Mouse (Mus musculus) neural tube, embryonic 15.5 days (tissue): ENCODE results near the gene Spred2. TPM values are rescaled to one million over a fixed set of nuclear protein-coding genes. Genes with fewer than 3 reads are reported as not detected.
A peak's percentile ranks its signal among the peaks of the same experiment; 100 is the strongest.
"Not testable (repeated sequence)": the region's sequence is repeated elsewhere in the genome, so short reads cannot be mapped to it uniquely, and the experiment has no call there.

Experiments
- ATAC-seq: fragments of 200-750 bp; cut with Nextera tagmentation; 2 replicates; pipeline ENCODE4 v1.8.0; 2017; ENCODE audit warnings: mild to moderate bottlenecking, moderate TSS enrichment, moderate library complexity; ENCODE audit not compliant: low FRiP score
- H3K27ac ChIP-seq: fragments of 300-500 bp; sonication (generic); replicated peaks from 2 replicates; pipeline ENCODE4 v1.5.1; 2015; ENCODE audit warnings: mild to moderate bottlenecking, inconsistent platforms
- H3K27me3 ChIP-seq: fragments of 300-500 bp; sonication (generic); replicated peaks from 2 replicates; pipeline ENCODE4 v1.6.1; 2015; ENCODE audit warnings: inconsistent platforms
- H3K36me3 ChIP-seq: fragments of 300-500 bp; sonication (generic); 2 replicates; pipeline ENCODE4 v1.6.1; 2015; ENCODE audit warnings: inconsistent platforms
- H3K4me1 ChIP-seq: fragments of 300-500 bp; sonication (generic); 2 replicates; pipeline ENCODE4 v1.6.1; 2015; ENCODE audit warnings: inconsistent platforms
- H3K4me2 ChIP-seq: fragments of 300-500 bp; sonication (generic); 2 replicates; pipeline ENCODE4 v1.6.1; 2015; ENCODE audit warnings: inconsistent platforms, mild to moderate bottlenecking, moderate library complexity
- H3K4me3 ChIP-seq: fragments of 300-500 bp; sonication (generic); replicated peaks from 2 replicates; pipeline ENCODE4 v1.5.1; 2015; ENCODE audit warnings: mild to moderate bottlenecking, inconsistent platforms
- H3K9ac ChIP-seq: fragments of 300-500 bp; sonication (generic); replicated peaks from 2 replicates; pipeline ENCODE4 v1.6.1; 2015; ENCODE audit warnings: mild to moderate bottlenecking, inconsistent platforms
- H3K9me3 ChIP-seq: fragments of 300-500 bp; sonication (generic); replicated peaks from 2 replicates; pipeline ENCODE4 v1.6.1; 2016; ENCODE audit warnings: inconsistent platforms
- WGBS: fragments of 180-500 bp; shearing (Covaris S2); methylation state at CpG from one replicate; pipeline ENCODE4 v1.1.7; 2015; ENCODE audit warnings: mixed read lengths; 5-methylcytosine and 5-hydroxymethylcytosine counted together
- polyA plus RNA-seq: library from polyadenylated mRNA; unstranded; fragments of >200 nt; fragmentation: Nextera tagmentation; extraction: Ambion mirVana; gene quantifications from 2 replicates; pipeline ENCODE4 v1.2.1, GENCODE M21; 2015

Spred2 gene
- polyA plus RNA-seq, 1 experiment from 2014 or later: 7.2 TPM

DNA sequence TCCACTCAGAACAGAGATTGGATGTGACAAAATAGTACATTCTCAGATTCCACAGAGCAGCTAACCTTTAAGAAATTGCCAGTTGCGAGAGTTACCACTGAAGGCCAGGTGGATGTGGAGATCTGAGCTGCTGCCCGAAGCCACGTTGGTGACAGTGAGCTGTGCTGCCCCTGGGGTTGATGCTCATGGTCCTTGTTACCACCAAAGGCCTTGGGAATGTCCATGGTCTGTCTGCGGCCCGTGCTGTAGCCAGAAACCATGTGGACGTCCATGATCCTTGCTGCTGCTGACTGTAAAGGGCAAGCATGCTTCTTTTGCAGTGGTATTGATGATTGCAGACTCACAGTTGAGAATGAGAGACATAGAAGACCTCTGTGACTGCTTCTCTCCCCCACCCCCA is 104.2 kb downstream of the Spred2 start:
- Histone ChIP-seq H3K4me2 (no peak overlapping the region), H3K4me3 (no peak overlapping the region), H3K27ac (no peak overlapping the region), H3K4me1 (no peaks in the 10 kb centered on the region), H3K36me3 (peaks cover 9% of the 10 kb centered on the region; the same call in 1 of the 2 replicates), H3K9me3 (no peaks in the 10 kb centered on the region), H3K27me3 (no peaks in the 10 kb centered on the region), H3K9ac (no peak overlapping the region)
- 91% methylated on average over 6 of the region's 6 CpGs for WGBS
- no peak for ATAC-seq

DNA sequence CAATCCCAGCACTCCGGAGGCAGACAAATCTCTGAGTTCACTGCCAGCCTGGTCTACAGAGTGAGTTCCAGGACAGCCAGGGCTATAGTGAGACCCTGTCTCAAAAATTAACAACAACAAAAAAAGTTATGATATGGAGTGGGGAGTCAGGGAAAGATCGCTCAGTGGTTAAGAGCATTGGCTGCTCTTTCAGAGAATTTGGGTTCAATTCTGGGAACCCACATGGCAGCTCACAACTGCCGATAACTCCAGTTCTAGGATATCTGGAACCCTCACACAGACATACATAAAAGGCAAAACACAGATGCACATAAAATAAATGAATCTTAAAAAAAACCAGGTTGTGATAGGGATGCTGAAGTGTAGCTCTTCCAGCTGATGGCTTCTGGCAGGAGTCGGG is 104.8 kb downstream of the Spred2 start:
- Histone ChIP-seq H3K36me3 (peaks cover 8% of the 10 kb centered on the region; the same call in 1 of the 2 replicates), H3K27me3 (no peaks in the 10 kb centered on the region), H3K9me3 (no peaks in the 10 kb centered on the region), H3K4me3 (no peak overlapping the region), H3K4me2 (no peak overlapping the region), H3K9ac (no peak overlapping the region), H3K4me1 (no peaks in the 10 kb centered on the region), H3K27ac (no peak overlapping the region)
- no peak for ATAC-seq
- WGBS: 96% methylated on average over 4 of the region's 4 CpGs

DNA sequence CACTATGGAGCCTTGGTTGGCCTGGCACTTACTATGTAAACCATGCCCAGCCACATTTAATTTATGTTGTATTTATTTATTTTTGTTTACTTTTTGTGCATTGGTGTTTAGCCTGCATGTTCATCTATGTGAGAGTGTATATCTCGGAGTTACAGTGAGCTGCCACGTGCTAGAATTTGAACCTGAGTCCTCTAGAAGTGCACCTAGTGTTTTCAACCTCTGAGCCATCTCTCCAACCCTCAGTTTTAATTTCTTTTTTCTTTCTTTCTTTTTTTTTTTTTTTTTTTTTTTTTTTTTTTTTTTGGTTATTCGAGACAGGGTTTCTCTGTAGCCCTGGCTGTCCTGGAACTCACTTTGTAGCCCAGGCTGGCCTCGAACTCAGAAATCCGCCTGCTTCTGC is 106.8 kb downstream of the Spred2 start:
- H3K27me3 ChIP-seq, H3K27ac ChIP-seq, H3K9me3 ChIP-seq, ATAC-seq, H3K4me3 ChIP-seq, H3K9ac ChIP-seq, H3K4me1 ChIP-seq, H3K4me2 ChIP-seq, H3K36me3 ChIP-seq: not testable (repeated sequence)
- 94% methylated on average over 5 of the region's 5 CpGs for WGBS

- Histone ChIP-seq H3K36me3 (no peaks in the 10 kb centered on the region; the same call in 1 of the 2 replicates), H3K4me3 (no peak overlapping the region), H3K27me3 (no peaks in the 10 kb centered on the region), H3K9ac (no peak overlapping the region), H3K27ac (no peak overlapping the region), H3K4me2 (no peak overlapping the region), H3K9me3 (no peaks in the 10 kb centered on the region), H3K4me1 (peaks cover 6% of the 10 kb centered on the region; the same call in 1 of the 2 replicates)
- ATAC-seq: no peak
- 49% methylated on average over 8 of the region's 8 CpGs for WGBS
Observed at GRCm38 (mm10) chr11:20031536-20031935, 107.4 kb downstream of the Spred2 start.

GRCm38 (mm10) chr11:20033541-20034160 is 109.5 kb downstream of the Spred2 start:
- Histone ChIP-seq H3K9ac (no peak overlapping the region), H3K4me2 (no peak overlapping the region), H3K9me3 (no peaks in the 10 kb centered on the region), H3K4me3 (no peak overlapping the region), H3K36me3 (no peaks in the 10 kb centered on the region; the same call in 1 of the 2 replicates), H3K4me1 (peaks cover 11% of the 10 kb centered on the region), H3K27ac (no peak overlapping the region), H3K27me3 (no peaks in the 10 kb centered on the region)
- 75% methylated on average over 6 of the region's 6 CpGs for WGBS
- no peak for ATAC-seq

DNA sequence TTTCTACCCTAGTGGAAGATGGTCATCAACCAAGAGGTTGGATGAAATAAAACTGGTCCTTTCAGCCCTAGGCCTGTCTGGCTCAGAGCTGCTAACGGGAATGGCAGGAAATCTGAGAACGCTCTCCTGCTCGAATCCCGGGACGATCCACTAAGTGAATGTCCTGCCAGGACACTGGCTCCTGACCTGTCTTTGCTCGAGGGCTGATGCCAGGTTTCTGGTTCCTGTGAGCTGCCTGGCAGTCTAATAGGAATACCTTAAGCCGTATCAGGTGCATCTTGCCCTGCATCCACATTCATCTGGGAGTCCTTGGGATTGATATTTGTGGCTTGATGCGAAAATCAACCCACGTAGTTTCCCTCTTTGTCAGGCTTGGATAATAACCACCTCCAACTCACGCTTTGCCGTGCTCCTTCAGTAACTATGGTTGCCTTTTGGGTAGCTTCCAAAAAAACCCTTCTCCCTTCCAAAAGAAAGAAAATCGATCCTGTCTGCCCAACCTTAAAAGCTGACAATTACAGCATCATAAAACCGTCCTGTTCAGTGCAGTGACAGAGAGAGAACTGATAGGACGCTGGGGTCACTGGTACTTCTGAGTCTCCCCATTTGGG is 110.3 kb downstream of the Spred2 start:
- Histone ChIP-seq H3K9ac (no peak overlapping the region), H3K4me3 (no peak overlapping the region), H3K4me1 (peaks cover 19% of the 10 kb centered on the region), H3K27ac (no peak overlapping the region), H3K4me2 (no peak overlapping the region), H3K36me3 (no peaks in the 10 kb centered on the region), H3K9me3 (no peaks in the 10 kb centered on the region), H3K27me3 (no peaks in the 10 kb centered on the region)
- no peak for ATAC-seq
- 62% methylated on average over 14 of the region's 14 CpGs for WGBS

DNA sequence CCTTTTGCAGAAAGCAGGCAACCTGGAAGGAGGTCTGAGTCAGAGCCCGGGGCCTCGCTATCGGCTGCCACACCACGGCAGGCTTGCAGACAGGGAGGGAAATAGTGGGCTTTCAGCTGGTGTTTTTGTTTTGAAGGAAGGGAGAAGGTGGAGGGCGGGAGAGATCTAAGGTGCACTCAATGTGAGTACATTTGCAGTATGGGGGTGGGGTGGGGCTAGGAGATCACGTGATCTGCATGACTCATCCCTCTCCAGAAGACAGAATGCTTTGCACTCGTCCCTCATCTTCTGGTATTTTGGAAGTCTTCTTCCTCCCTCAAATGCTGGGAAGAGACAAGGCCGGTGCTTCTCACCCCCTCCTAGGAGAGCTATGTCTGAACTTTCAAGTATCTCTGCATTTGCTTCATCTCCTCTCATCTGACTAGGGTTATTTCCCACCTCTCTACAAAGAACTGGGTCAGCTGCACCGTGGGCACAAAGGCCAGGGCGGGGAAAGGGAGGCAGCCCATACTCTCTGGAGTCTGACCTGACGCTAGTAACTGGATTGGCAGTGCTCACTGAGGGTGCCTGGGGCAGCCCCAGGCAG is 111.3 kb downstream of the Spred2 start:
- Histone ChIP-seq H3K9ac (no peak overlapping the region), H3K36me3 (no peaks in the 10 kb centered on the region), H3K4me1 (peaks cover 19% of the 10 kb centered on the region), H3K27ac (no peak overlapping the region), H3K4me2 (no peak overlapping the region), H3K4me3 (no peak overlapping the region), H3K9me3 (no peaks in the 10 kb centered on the region), H3K27me3 (no peaks in the 10 kb centered on the region)
- 60% methylated on average over 11 of the region's 11 CpGs for WGBS
- no peak for ATAC-seq

DNA sequence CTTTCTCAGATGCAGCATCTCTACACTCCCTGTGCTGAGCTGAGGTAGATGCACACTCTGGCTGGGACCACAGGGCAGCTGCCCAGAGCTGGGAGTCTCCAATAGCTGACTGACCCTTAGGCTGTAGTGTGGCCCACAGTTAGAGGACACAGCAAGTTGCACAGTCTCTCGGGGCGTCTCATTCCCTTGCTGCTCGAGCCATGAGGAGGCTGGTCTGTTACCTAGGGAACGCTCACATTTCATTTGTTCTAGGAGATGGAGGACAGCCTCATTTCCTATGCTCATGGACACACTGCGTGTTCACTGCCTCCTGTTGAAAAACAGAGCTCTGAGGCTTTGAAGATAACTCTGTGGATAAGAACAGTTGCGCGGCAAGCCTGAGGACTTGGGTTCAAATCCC is 111.8 kb downstream of the Spred2 start:
- Histone ChIP-seq H3K4me1 (peaks cover 19% of the 10 kb centered on the region), H3K4me2 (no peak overlapping the region), H3K9ac (no peak overlapping the region), H3K36me3 (no peaks in the 10 kb centered on the region), H3K9me3 (no peaks in the 10 kb centered on the region), H3K4me3 (no peak overlapping the region), H3K27me3 (no peaks in the 10 kb centered on the region), H3K27ac (no peak overlapping the region)
- no peak for ATAC-seq
- 52% methylated on average over 7 of the region's 7 CpGs for WGBS

DNA sequence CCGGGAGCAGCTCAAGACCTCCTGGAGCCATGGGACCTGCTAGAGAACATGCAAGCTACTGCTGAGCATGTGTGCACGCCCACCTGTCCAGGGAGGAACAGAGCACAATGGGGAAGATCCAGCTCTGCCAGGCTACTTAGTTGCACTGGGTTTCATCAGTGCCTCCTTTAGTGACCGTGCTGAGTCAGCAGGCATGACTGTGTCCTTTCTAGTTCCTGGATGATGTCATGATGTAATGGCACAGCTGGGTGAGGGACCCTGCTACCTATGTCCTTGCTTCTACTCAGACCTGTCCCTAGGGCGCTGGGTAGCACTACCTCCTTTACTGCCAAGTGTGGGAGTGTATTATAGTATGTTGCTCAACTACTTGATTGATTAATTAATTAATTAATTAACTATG is 113.6 kb downstream of the Spred2 start:
- 90% methylated on average over 4 of the region's 4 CpGs for WGBS
- Histone ChIP-seq H3K27me3 (no peaks in the 10 kb centered on the region), H3K4me1 (peaks cover 28% of the 10 kb centered on the region), H3K36me3 (no peaks in the 10 kb centered on the region), H3K4me3 (no peak overlapping the region), H3K4me2 (no peak overlapping the region), H3K9ac (no peak overlapping the region), H3K9me3 (no peaks in the 10 kb centered on the region), H3K27ac (0 out of 2 replicates have a peak overlapping the region, but pooled peaks have one; percentile 56)
- ATAC-seq: no peak

DNA sequence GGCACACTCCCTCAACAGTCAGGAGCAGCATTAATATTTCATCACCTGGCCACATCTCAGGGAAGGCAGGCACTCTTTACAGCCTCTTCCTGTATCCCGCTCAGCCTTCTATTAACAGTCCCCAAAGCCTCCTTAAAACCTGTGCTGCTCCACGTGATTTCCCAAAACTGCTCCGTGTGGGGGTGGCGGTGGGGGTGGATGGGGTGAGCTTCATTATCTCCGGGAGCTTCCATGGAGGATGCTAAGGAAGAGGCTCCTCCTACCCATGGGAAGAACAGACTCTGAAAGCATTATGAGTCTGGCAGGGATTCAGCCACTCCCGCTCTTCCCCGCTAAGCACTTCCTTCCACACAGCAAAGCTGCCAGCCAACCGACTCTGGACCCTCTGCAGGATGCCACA is 114.5 kb downstream of the Spred2 start:
- Histone ChIP-seq H3K4me2 (peak overlapping the region; percentile 44), H3K27me3 (no peaks in the 10 kb centered on the region), H3K4me1 (peaks cover 31% of the 10 kb centered on the region), H3K36me3 (no peaks in the 10 kb centered on the region), H3K9me3 (no peaks in the 10 kb centered on the region), H3K9ac (peak overlapping the region; percentile 32), H3K4me3 (no peak overlapping the region), H3K27ac (peak overlapping the region; percentile 56)
- peak; percentile 73 for ATAC-seq
- 13% methylated on average over 8 of the region's 8 CpGs for WGBS

DNA sequence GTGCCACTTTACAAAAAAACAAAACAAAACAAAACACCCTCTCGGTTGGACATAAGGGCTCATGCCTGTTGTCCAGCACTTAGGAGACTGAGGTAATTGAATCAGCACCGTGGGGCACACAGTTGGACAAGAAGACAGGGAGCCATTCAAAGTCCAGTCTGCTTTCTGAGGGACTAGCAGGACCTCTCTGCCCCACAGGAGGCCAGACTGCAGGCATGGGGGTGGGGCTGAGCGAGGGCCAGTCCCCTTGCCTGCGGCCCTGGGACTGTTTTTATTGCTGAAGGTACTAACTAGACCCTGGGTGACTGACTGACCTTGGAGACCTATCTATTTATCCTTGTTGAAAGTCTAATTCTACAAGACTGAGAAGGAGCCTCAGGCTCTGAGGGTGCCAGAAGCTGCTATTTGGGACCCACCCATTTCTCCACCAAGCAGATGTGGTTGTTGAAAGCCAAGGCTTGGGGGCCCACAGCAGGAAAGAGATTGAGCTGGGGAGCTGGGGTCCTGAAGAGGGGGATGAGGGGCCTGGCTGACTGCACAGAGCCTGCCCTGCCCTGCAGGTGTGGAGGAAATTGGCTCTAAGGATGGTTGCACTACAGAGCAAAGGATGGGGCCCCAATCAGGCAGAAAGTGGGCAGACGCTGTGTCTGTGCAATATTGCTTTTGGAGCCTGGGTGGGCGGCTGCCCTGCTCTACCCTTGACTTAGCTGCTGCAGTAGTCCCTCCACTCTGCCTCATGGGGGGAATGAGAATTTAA is 117.2 kb downstream of the Spred2 start:
- Histone ChIP-seq H3K9me3 (no peaks in the 10 kb centered on the region), H3K4me3 (no peak overlapping the region), H3K4me2 (no peak overlapping the region), H3K9ac (no peak overlapping the region), H3K27me3 (no peaks in the 10 kb centered on the region), H3K36me3 (no peaks in the 10 kb centered on the region), H3K27ac (no peak overlapping the region), H3K4me1 (peaks cover 25% of the 10 kb centered on the region)
- 21% methylated on average over 6 of the region's 6 CpGs for WGBS
- no peak for ATAC-seq
